Mouse (Mus musculus): ENCODE measurements around the gene Apela.

DNA sequence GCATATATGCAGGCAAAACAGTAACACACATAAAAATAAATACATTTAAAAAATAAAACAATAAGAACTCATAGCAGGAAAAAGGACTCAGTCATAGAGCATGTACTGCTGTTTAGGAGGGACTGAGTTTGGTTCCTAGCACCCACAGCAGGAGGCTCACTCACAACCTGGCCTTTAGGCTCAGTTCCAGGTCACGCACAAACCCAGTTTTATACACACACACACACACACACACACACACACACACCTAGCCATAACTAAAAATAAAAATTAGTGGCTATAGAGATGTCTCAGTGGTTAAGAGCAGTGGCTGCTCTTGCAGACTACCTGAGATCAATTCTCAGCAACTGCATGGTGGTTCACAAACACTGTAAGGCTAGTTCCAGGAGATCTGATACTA, 5.0 kb downstream of the Apela start:
- TF ChIP-seq CTCF (IDR thresholded peaks at IDR 0.05) (no peak), EP300 (IDR thresholded peaks at IDR 0.05; ENCODE audit: insufficient read depth, low read depth, low read length) (no peak), POLR2A (IDR thresholded peaks at IDR 0.05; ENCODE audit: insufficient read depth, low read depth, low read length) (no peak)

All from heart, adult 2 months (tissue).